Mouse (Mus musculus) small intestine, adult 10 weeks (tissue): ENCODE data around the gene A330070K13Rik. TPM values are rescaled to one million over a fixed set of nuclear protein-coding genes. Genes with fewer than 3 reads are reported as not detected.

ENCODE experiments used
- polyA plus RNA-seq: library from polyadenylated mRNA; stranded (reverse); fragments of 350-450 nt; fragmentation: Illumina TruSeq; extraction: RNeasy Lipid Tissue Mini Kit (QIAGEN cat#74804); gene quantifications from one replicate; pipeline ENCODE4 v1.2.3, GENCODE M21; 2014; ENCODE audit warnings: low replicate concordance

Gene A330070K13Rik
- polyA plus RNA-seq: not detected

GRCm38 (mm10) chr5:130384222-130384912 is at the start of gene A330070K13Rik:
Gene A330070K13Rik (minus strand): TSS chr5:130384631.

GRCm38 (mm10) chr5:130369237-130369636 is 15.2 kb downstream of the A330070K13Rik start, which contains the start of gene Caln1:
Gene Caln1 (plus strand): TSS chr5:130369455.

Other genes starting within 250 kb of the A330070K13Rik start
- 0.33 TPM for gene Kctd7, start 239.8 kb downstream of the A330070K13Rik start, polyA plus RNA-seq
- gene Rabgef1, start 212.8 kb downstream of the A330070K13Rik start, polyA plus RNA-seq: 19.2 TPM
- 21.0 TPM for gene Tmem248, start 167.6 kb downstream of the A330070K13Rik start, polyA plus RNA-seq
- 101 TPM for gene Sbds, start 129.1 kb downstream of the A330070K13Rik start, polyA plus RNA-seq
- gene Tyw1, start 129.0 kb downstream of the A330070K13Rik start, polyA plus RNA-seq: 1.1 TPM
- not detected for gene Caln1, start 15.2 kb downstream of the A330070K13Rik start, polyA plus RNA-seq